Mouse (Mus musculus) testis, adult 10 weeks (tissue): Measurements from ENCODE around the gene Lpcat4. TPM values are rescaled to one million over a fixed set of nuclear protein-coding genes. Genes with fewer than 3 reads are reported as not detected.

Experiments used
- polyA plus RNA-seq: library from polyadenylated mRNA; stranded (reverse); fragments of 350-450 nt; fragmentation: Illumina TruSeq; extraction: RNeasy Lipid Tissue Mini Kit (QIAGEN cat#74804); gene quantifications from one replicate; pipeline ENCODE4 v1.2.3, GENCODE M21; 2014; ENCODE audit warnings: low read depth, low replicate concordance

The Lpcat4 gene
- 1.7 TPM for polyA plus RNA-seq

DNA sequence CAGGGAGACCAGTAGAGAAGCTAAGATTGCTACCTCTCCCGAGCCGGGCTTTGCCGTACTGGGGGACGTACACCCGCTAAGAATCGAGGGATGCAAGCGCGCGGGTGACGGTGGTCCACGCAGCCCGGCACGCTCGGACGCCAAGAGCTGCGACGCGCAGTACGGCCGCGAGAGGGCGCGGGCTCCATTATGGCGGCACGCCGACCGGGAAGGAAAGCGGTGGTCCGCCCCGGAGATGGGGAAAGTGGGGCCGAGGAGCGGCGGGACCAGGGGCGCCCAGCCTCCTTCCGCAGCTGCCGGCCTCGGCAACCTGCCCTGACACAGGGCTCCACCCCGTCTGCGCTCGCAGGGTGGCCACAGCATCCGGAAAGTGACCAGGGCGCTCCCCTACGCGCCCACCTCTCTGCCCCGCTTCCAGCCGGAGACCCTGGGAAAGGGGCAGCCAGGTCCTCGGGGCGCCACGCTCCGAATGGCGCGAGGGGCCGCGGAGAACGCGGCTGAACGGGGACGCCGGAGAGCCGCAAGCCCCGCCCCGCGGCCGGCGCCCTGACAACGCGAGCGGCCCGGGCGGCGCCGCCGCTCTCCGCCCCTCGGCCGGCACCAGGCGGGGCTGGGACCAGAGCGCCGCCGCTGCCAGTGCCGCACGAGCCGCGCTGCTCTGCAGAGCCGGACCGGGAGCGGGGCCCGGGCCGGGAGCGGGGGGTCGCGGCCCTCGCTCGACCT lies at the start of gene Lpcat4:
Gene Lpcat4, plus strand, starts transcription at position 257 of the 723 bp plus-strand sequence.

DNA sequence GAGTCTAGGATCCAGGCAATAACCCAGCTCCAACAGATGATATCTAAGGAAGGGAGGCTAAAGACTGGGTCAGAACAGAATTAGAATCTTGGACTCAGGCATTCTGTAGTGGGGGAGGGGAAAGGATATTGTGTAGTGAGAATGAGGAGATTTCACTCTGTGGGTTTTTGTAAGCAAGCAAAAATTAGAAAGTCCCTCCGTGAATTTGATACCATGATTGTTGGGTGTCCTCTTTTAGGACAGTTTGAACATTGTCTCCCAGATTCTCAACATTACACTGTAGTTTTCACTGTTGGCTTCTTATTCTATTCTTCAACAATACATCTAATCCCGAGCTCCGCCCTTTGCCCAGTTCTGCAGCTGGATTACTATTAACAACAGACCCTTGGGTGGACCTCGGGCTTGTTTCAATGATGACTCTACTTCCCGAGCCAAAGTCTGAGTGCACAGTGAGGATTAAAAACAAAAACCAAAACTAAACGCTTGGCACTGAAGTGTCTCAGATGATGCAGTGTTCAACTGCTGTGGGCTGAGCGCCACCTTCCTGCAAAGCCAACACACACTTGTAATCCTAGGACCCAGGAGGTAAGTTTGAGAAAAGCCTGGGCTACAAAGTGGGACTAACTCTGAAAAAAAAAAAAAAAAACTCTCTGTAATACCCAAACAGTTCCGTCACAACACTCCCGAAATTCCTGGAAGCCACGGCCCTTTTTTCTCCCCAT lies 20.1 kb downstream of the Lpcat4 start, which contains the start of gene Nutm1:
Gene Nutm1, minus strand, starts transcription at position 51 of the 722 bp plus-strand sequence.

GRCm38 (mm10) chr2:112261748-112262653 lies 22.7 kb downstream of the Lpcat4 start, which contains the start of gene Nop10:
Nop10 (plus strand) TSS chr2:112261926.

GRCm38 (mm10) chr2:112265448-112266241 lies 26.4 kb downstream of the Lpcat4 start, which contains the start of gene Slc12a6:
Slc12a6 (plus strand) TSS chr2:112265825.

DNA sequence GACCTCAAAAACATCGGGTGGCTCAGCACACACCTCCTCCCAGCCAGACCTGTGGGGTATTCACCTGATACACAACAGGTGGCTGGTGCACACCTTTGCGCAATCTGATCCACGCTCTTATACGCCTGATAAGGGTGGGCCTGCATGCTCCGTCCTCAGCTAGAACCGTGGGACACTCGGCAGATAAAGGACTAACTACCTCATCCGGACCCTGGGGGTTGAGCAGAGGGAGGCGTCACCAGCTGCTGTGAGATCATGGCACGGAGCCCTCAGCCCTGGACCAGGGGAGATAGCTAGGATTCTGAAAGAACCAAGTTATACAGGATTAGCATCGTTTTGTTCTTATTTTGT lies 26.9 kb downstream of the Lpcat4 start, which contains the start of gene Gm21985:
Gene Gm21985, plus strand, starts transcription at position 73 of the 351 bp plus-strand sequence.

Other genes starting within 250 kb of the Lpcat4 start
- gene Olfr1309, start 249.2 kb upstream of the Lpcat4 start, polyA plus RNA-seq: not detected
- not detected for gene Olfr1310, start 226.8 kb upstream of the Lpcat4 start, polyA plus RNA-seq
- gene Olfr1311, start 215.1 kb upstream of the Lpcat4 start, polyA plus RNA-seq: not detected
- not detected for gene Olfr1312, start 189.2 kb upstream of the Lpcat4 start, polyA plus RNA-seq
- gene Olfr1313, start 161.6 kb upstream of the Lpcat4 start, polyA plus RNA-seq: not detected
- not detected for gene Olfr1314, start 142.7 kb upstream of the Lpcat4 start, polyA plus RNA-seq
- gene Olfr1315-ps1, start 124.0 kb upstream of the Lpcat4 start, polyA plus RNA-seq: not detected
- gene Olfr1316, start 104.5 kb upstream of the Lpcat4 start, polyA plus RNA-seq: not detected
- not detected for gene Olfr1317, start 99.1 kb upstream of the Lpcat4 start, polyA plus RNA-seq
- gene Olfr1318, start 85.3 kb upstream of the Lpcat4 start, polyA plus RNA-seq: not detected
- 21.3 TPM for gene Nutm1, start 19.8 kb downstream of the Lpcat4 start, polyA plus RNA-seq
- gene Nop10, start 22.5 kb downstream of the Lpcat4 start, polyA plus RNA-seq: 45.7 TPM
- gene Slc12a6, start 26.4 kb downstream of the Lpcat4 start, polyA plus RNA-seq: 46.9 TPM
- not detected for gene Gm21985, start 26.8 kb downstream of the Lpcat4 start, polyA plus RNA-seq
- 83.6 TPM for gene Emc4, start 128.6 kb downstream of the Lpcat4 start, polyA plus RNA-seq
- 16.3 TPM for gene Katnbl1, start 139.7 kb downstream of the Lpcat4 start, polyA plus RNA-seq
- 30.9 TPM for gene Emc7, start 215.5 kb downstream of the Lpcat4 start, polyA plus RNA-seq
- gene Chrm5, start 241.3 kb downstream of the Lpcat4 start, polyA plus RNA-seq: not detected